Mouse (Mus musculus) spleen, adult 12 weeks (tissue): ENCODE results near the gene Cox6b1.

Experiments used
- DNase-seq: peaks from one replicate; pipeline ENCODE4 v3.0.0; 2022; ENCODE audit warnings: low spot score

The Cox6b1 gene

GRCm38 (mm10) chr7:30625530-30626384 is at the start of gene Cox6b1:
Gene Cox6b1 (minus strand): TSS chr7:30626151.
- DNase-seq: peak; percentile 84

GRCm38 (mm10) chr7:30671480-30671879 is 45.5 kb upstream of the Cox6b1 start, which contains the start of gene Pmis2:
Gene Pmis2 (minus strand): TSS chr7:30671605.
- DNase-seq: no peak

- no peak for DNase-seq
Observed at GRCm38 (mm10) chr7:30669229-30669628, 43.3 kb upstream of the Cox6b1 start.

GRCm38 (mm10) chr7:30665321-30665720 is 39.4 kb upstream of the Cox6b1 start:
- DNase-seq: no peak

GRCm38 (mm10) chr7:30664529-30665200 is 38.7 kb upstream of the Cox6b1 start, which contains the start of gene Haus5:
Gene Haus5 (minus strand): TSS chr7:30664994.
- DNase-seq: peak; percentile 80

- peak; percentile 95 for DNase-seq
Observed at GRCm38 (mm10) chr7:30649591-30650540, 23.9 kb upstream of the Cox6b1 start, which contains the start of gene Rbm42. Gene Rbm42 (minus strand): TSS chr7:30650317.

GRCm38 (mm10) chr7:30639083-30639482 is 13.1 kb upstream of the Cox6b1 start:
- DNase-seq: no peak

GRCm38 (mm10) chr7:30636395-30636794 is 10.4 kb upstream of the Cox6b1 start:
- DNase-seq: no peak

- no peak for DNase-seq
Observed at GRCm38 (mm10) chr7:30635752-30636151, 9.8 kb upstream of the Cox6b1 start, which contains the start of gene Etv2. Gene Etv2 (minus strand): TSS chr7:30635852.

- DNase-seq: peak; percentile 44
Observed at GRCm38 (mm10) chr7:30634621-30635020, 8.7 kb upstream of the Cox6b1 start.

GRCm38 (mm10) chr7:30633762-30634412 is 7.9 kb upstream of the Cox6b1 start:
- no peak for DNase-seq

GRCm38 (mm10) chr7:30629013-30629412 is 3.1 kb upstream of the Cox6b1 start:
- no peak for DNase-seq

- no peak for DNase-seq
Observed at GRCm38 (mm10) chr7:30626647-30627046, 696 bp upstream of the Cox6b1 start.

GRCm38 (mm10) chr7:30619202-30619601 is 6.7 kb downstream of the Cox6b1 start:
- DNase-seq: peak; percentile 22

GRCm38 (mm10) chr7:30618658-30619057 is 7.3 kb downstream of the Cox6b1 start:
- DNase-seq: no peak

GRCm38 (mm10) chr7:30615049-30615760 is 10.7 kb downstream of the Cox6b1 start:
- DNase-seq: no peak

- DNase-seq: no peak
Observed at GRCm38 (mm10) chr7:30614454-30614853, 11.5 kb downstream of the Cox6b1 start.

- DNase-seq: peak; percentile 53
Observed at GRCm38 (mm10) chr7:30613529-30614112, 12.3 kb downstream of the Cox6b1 start.

GRCm38 (mm10) chr7:30612654-30613402 is 13.1 kb downstream of the Cox6b1 start, which contains the start of gene Upk1a:
Gene Upk1a (minus strand): TSS chr7:30612847.
- DNase-seq: no peak
